Mouse (Mus musculus) hindbrain, embryonic 10.5 days (tissue): ENCODE results near the gene Gm42957. TPM values are rescaled to one million over a fixed set of nuclear protein-coding genes. Genes with fewer than 3 reads are reported as not detected.
A peak's percentile ranks its signal among the peaks of the same experiment; 100 is the strongest.
"Not testable (repeated sequence)": the region's sequence is repeated elsewhere in the genome, so short reads cannot be mapped to it uniquely, and the experiment has no call there.

Experiments used
- DNase-seq: peaks from one replicate; pipeline ENCODE4 v3.0.0-alpha.2; 2017; ENCODE audit warnings: low spot score
- H3K27ac ChIP-seq: fragments of 300-500 bp; sonication (generic); 2 replicates; pipeline ENCODE4 v1.5.1; 2016; ENCODE audit warnings: mild to moderate bottlenecking, moderate library complexity
- H3K27me3 ChIP-seq: fragments of 300-500 bp; sonication (generic); 2 replicates; pipeline ENCODE4 v1.6.1; 2016; ENCODE audit warnings: mild to moderate bottlenecking; ENCODE audit not compliant: poor library complexity, insufficient read depth, severe bottlenecking
- H3K36me3 ChIP-seq: fragments of 300-500 bp; sonication (generic); 2 replicates; pipeline ENCODE4 v1.6.1; 2016; ENCODE audit warnings: mild to moderate bottlenecking, moderate library complexity
- H3K4me1 ChIP-seq: fragments of 300-500 bp; sonication (generic); replicated peaks from 2 replicates; pipeline ENCODE4 v1.6.1; 2016; ENCODE audit warnings: mild to moderate bottlenecking
- H3K4me3 ChIP-seq: fragments of 300-500 bp; sonication (generic); 2 replicates; pipeline ENCODE4 v1.5.1; 2016; ENCODE audit warnings: mild to moderate bottlenecking, moderate library complexity
- H3K9me3 ChIP-seq: fragments of 300-500 bp; sonication (generic); 2 replicates; pipeline ENCODE4 v1.6.1; 2016; ENCODE audit warnings: mild to moderate bottlenecking, moderate library complexity
- WGBS: fragments of 180-500 bp; shearing (Covaris S2); methylation state at CpG from one replicate; pipeline ENCODE4 v1.1.7; 2016; 5-methylcytosine and 5-hydroxymethylcytosine counted together
- polyA plus RNA-seq: library from polyadenylated mRNA; unstranded; fragments of >200 nt; fragmentation: Nextera tagmentation; extraction: Ambion mirVana; gene quantifications from 2 replicates; pipeline ENCODE4 v1.2.1, GENCODE M21; 2016

Gene Gm42957
- polyA plus RNA-seq, 1 experiment from 2014 or later = 0.13 TPM

GRCm38 (mm10) chr3:96634015-96634414, 1.3 kb upstream of the Gm42957 start:
- H3K4me3 ChIP-seq = no peak overlapping the region
- H3K36me3 ChIP-seq = peaks cover 51% of the 10 kb centered on the region
- DNase-seq = no peak
- H3K27ac ChIP-seq = no peak overlapping the region
- 71% methylated on average over 1 of the region's 1 CpGs for WGBS
- no peaks in the 10 kb centered on the region for H3K9me3 ChIP-seq
- no peaks in the 10 kb centered on the region for H3K27me3 ChIP-seq
- H3K4me1 ChIP-seq = peaks cover 40% of the 10 kb centered on the region

- peak overlapping the region; percentile 81 for H3K4me3 ChIP-seq
- H3K36me3 ChIP-seq = peaks cover 67% of the 10 kb centered on the region
- H3K9me3 ChIP-seq = no peaks in the 10 kb centered on the region
- peaks cover 30% of the 10 kb centered on the region for H3K4me1 ChIP-seq
- DNase-seq = no peak
- peak overlapping the region; percentile 93 for H3K27ac ChIP-seq
- no peaks in the 10 kb centered on the region for H3K27me3 ChIP-seq
- 14% methylated on average over 15 of the region's 15 CpGs for WGBS
Measured at GRCm38 (mm10) chr3:96635906-96636305, 632 bp downstream of the Gm42957 start.

GRCm38 (mm10) chr3:96636448-96636847, 1.2 kb downstream of the Gm42957 start:
- no peak for DNase-seq
- Histone ChIP-seq H3K4me1 (peaks cover 26% of the 10 kb centered on the region), H3K4me3 (peak overlapping the region; percentile 81), H3K27ac (peak overlapping the region; percentile 66; the same call in 1 of the 2 replicates), H3K36me3 (peaks cover 67% of the 10 kb centered on the region), H3K27me3 (no peaks in the 10 kb centered on the region), H3K9me3 (no peaks in the 10 kb centered on the region)
- 70% methylated on average over 11 of the region's 11 CpGs for WGBS

- DNase-seq = peak; percentile 57
- peaks cover 25% of the 10 kb centered on the region for H3K4me1 ChIP-seq
- H3K27me3 ChIP-seq = no peaks in the 10 kb centered on the region
- WGBS = 91% methylated on average over 1 of the region's 1 CpGs
- H3K9me3 ChIP-seq = no peaks in the 10 kb centered on the region
- peaks cover 65% of the 10 kb centered on the region for H3K36me3 ChIP-seq
- no peak overlapping the region for H3K27ac ChIP-seq
- no peak overlapping the region for H3K4me3 ChIP-seq
Measured at GRCm38 (mm10) chr3:96639219-96639618, 3.9 kb downstream of the Gm42957 start.

- Histone ChIP-seq H3K36me3 (peaks cover 38% of the 10 kb centered on the region), H3K27me3 (no peaks in the 10 kb centered on the region), H3K4me3 (no peak within 1 kb of the TSS), H3K4me1 (no peaks in the 10 kb centered on the region), H3K9me3 (no peaks in the 10 kb centered on the region), H3K27ac (no peak within 1 kb of the TSS)
- 65% methylated on average over 7 of the region's 7 CpGs for WGBS
- peak; percentile 20 for DNase-seq
Measured at GRCm38 (mm10) chr3:96645018-96645649, 9.9 kb downstream of the Gm42957 start, which contains the start of gene Itga10. Itga10 (plus strand) TSS chr3:96645584.

- peaks cover 27% of the 10 kb centered on the region for H3K36me3 ChIP-seq
- no peaks in the 10 kb centered on the region for H3K4me1 ChIP-seq
- DNase-seq = no peak
- WGBS = 87% methylated on average over 3 of the region's 3 CpGs
- H3K27me3 ChIP-seq = no peaks in the 10 kb centered on the region
- no peak overlapping the region for H3K4me3 ChIP-seq
- H3K27ac ChIP-seq = no peak overlapping the region
- no peaks in the 10 kb centered on the region for H3K9me3 ChIP-seq
Measured at GRCm38 (mm10) chr3:96647365-96647764, 12.1 kb downstream of the Gm42957 start.

- peaks cover 8% of the 10 kb centered on the region; the same call in 1 of the 2 replicates for H3K36me3 ChIP-seq
Measured at GRCm38 (mm10) chr3:96660901-96661300, 25.6 kb downstream of the Gm42957 start.

GRCm38 (mm10) chr3:96662731-96663316, 27.6 kb downstream of the Gm42957 start:
- Histone ChIP-seq H3K27me3 (peaks cover 7% of the 10 kb centered on the region; the same call in 1 of the 2 replicates), H3K9me3 (no peaks in the 10 kb centered on the region), H3K36me3 (no peaks in the 10 kb centered on the region), H3K4me1 (peaks cover 15% of the 10 kb centered on the region), H3K4me3 (peak overlapping the region; percentile 41; the same call in 1 of the 2 replicates), H3K27ac (peak overlapping the region; percentile 64)
- no peak for DNase-seq
- 54% methylated on average over 8 of the region's 8 CpGs for WGBS

More at GRCm38 (mm10) chr3:96660901-96661300, 25.6 kb downstream of the Gm42957 start:
- Histone ChIP-seq H3K27me3 (peaks cover 7% of the 10 kb centered on the region; the same call in 1 of the 2 replicates), H3K4me1 (peaks cover 15% of the 10 kb centered on the region), H3K27ac (no peak overlapping the region), H3K4me3 (no peak overlapping the region), H3K9me3 (no peaks in the 10 kb centered on the region)
- WGBS = 95% methylated on average over 2 of the region's 2 CpGs
- DNase-seq = no peak

- Histone ChIP-seq H3K27ac (peak overlapping the region; percentile 64), H3K4me3 (peak overlapping the region; percentile 41)
Measured at GRCm38 (mm10) chr3:96663432-96664239, 28.4 kb downstream of the Gm42957 start.

GRCm38 (mm10) chr3:96665732-96666363, 30.6 kb downstream of the Gm42957 start:
- H3K9me3 ChIP-seq, H3K4me3 ChIP-seq, H3K36me3 ChIP-seq, H3K27ac ChIP-seq, DNase-seq: not testable (repeated sequence)
- 90% methylated on average over 7 of the region's 7 CpGs for WGBS
- Histone ChIP-seq H3K27me3 (peaks cover 14% of the 10 kb centered on the region), H3K4me1 (peaks cover 30% of the 10 kb centered on the region)

More at GRCm38 (mm10) chr3:96663432-96664239, 28.4 kb downstream of the Gm42957 start:
- peak; percentile 86 for DNase-seq
- H3K27me3 ChIP-seq = peaks cover 7% of the 10 kb centered on the region; the same call in 1 of the 2 replicates
- H3K4me1 ChIP-seq = peaks cover 15% of the 10 kb centered on the region
- no peaks in the 10 kb centered on the region for H3K36me3 ChIP-seq
- no peaks in the 10 kb centered on the region for H3K9me3 ChIP-seq
- WGBS = 6% methylated on average over 18 of the region's 18 CpGs

GRCm38 (mm10) chr3:96666916-96667315, 31.6 kb downstream of the Gm42957 start:
- Histone ChIP-seq H3K27me3 (peaks cover 25% of the 10 kb centered on the region), H3K4me3 (no peak overlapping the region), H3K27ac (no peak overlapping the region), H3K9me3 (no peaks in the 10 kb centered on the region), H3K36me3 (no peaks in the 10 kb centered on the region), H3K4me1 (peaks cover 30% of the 10 kb centered on the region)
- WGBS = 95% methylated on average over 5 of the region's 5 CpGs
- no peak for DNase-seq

GRCm38 (mm10) chr3:96667316-96667715, 32.0 kb downstream of the Gm42957 start:
- DNase-seq = no peak
- Histone ChIP-seq H3K4me1 (peaks cover 30% of the 10 kb centered on the region), H3K9me3 (no peaks in the 10 kb centered on the region), H3K27ac (no peak overlapping the region), H3K4me3 (no peak overlapping the region), H3K36me3 (no peaks in the 10 kb centered on the region), H3K27me3 (peaks cover 28% of the 10 kb centered on the region)
- WGBS = 25% methylated on average over 1 of the region's 1 CpGs
